Mouse (Mus musculus): ENCODE results near the gene Tmub1.
A peak's percentile ranks its signal among the peaks of the same experiment; 100 is the strongest.

Gene Tmub1

GRCm38 (mm10) chr5:24447624-24448298, at the start of gene Tmub1:
TSS of gene Tmub1 (minus strand) at chr5:24447854.
- DNase-seq (ENCODE audit: low read depth, low spot score), result peak; percentile 66

- no peak for DNase-seq (ENCODE audit: low read depth, low spot score)
These were observed 49.1 kb upstream of the Tmub1 start for GRCm38 (mm10) chr5:24496756-24497155.

GRCm38 (mm10) chr5:24495019-24495418, 47.4 kb upstream of the Tmub1 start:
- no peak for DNase-seq (ENCODE audit: low read depth, low spot score)

- no peak for DNase-seq (ENCODE audit: low read depth, low spot score)
These were observed 45.1 kb upstream of the Tmub1 start for GRCm38 (mm10) chr5:24492546-24493285.

GRCm38 (mm10) chr5:24490413-24490920, 42.8 kb upstream of the Tmub1 start:
- DNase-seq (ENCODE audit: low read depth, low spot score), result no peak

- no peak for DNase-seq (ENCODE audit: low read depth, low spot score)
These were observed 39.1 kb upstream of the Tmub1 start for GRCm38 (mm10) chr5:24486738-24487137.

- DNase-seq (ENCODE audit: low read depth, low spot score), result peak; percentile 69
These were observed 38.4 kb upstream of the Tmub1 start for GRCm38 (mm10) chr5:24486097-24486496.

GRCm38 (mm10) chr5:24484963-24485362, 37.3 kb upstream of the Tmub1 start:
- no peak for DNase-seq (ENCODE audit: low read depth, low spot score)

GRCm38 (mm10) chr5:24483326-24483725, 35.7 kb upstream of the Tmub1 start:
- peak; percentile 51 for DNase-seq (ENCODE audit: low read depth, low spot score)

GRCm38 (mm10) chr5:24482247-24483079, 34.8 kb upstream of the Tmub1 start:
- no peak for DNase-seq (ENCODE audit: low read depth, low spot score)

GRCm38 (mm10) chr5:24481647-24482046, 34.0 kb upstream of the Tmub1 start:
- peak; percentile 37 for DNase-seq (ENCODE audit: low read depth, low spot score)

GRCm38 (mm10) chr5:24477909-24478308, 30.3 kb upstream of the Tmub1 start:
- no peak for DNase-seq (ENCODE audit: low read depth, low spot score)

- DNase-seq (ENCODE audit: low read depth, low spot score), result no peak
These were observed 28.0 kb upstream of the Tmub1 start for GRCm38 (mm10) chr5:24475476-24476241.

- DNase-seq (ENCODE audit: low read depth, low spot score), result no peak
These were observed 27.1 kb upstream of the Tmub1 start for GRCm38 (mm10) chr5:24474723-24475261.

- DNase-seq (ENCODE audit: low read depth, low spot score), result no peak
These were observed 26.5 kb upstream of the Tmub1 start for GRCm38 (mm10) chr5:24474025-24474722.

- DNase-seq (ENCODE audit: low read depth, low spot score), result peak; percentile 71
These were observed 25.4 kb upstream of the Tmub1 start for GRCm38 (mm10) chr5:24472884-24473619.

GRCm38 (mm10) chr5:24470600-24470999, 22.9 kb upstream of the Tmub1 start:
- peak; percentile 73 for DNase-seq (ENCODE audit: low read depth, low spot score)

- no peak for DNase-seq (ENCODE audit: low read depth, low spot score)
These were observed 19.1 kb upstream of the Tmub1 start for GRCm38 (mm10) chr5:24466762-24467161.

GRCm38 (mm10) chr5:24455613-24456012, 8.0 kb upstream of the Tmub1 start:
- no peak for DNase-seq (ENCODE audit: low read depth, low spot score)

- DNase-seq (ENCODE audit: low read depth, low spot score), result no peak
These were observed 7.4 kb upstream of the Tmub1 start for GRCm38 (mm10) chr5:24455076-24455475.

Measured in retina, adult 2 months (tissue).